Mouse (Mus musculus) brain, embryonic 14.5 days (tissue): ENCODE data around the gene Obscn.

Experiments
- CTCF ChIP-seq: fragments of 200-500 bp; IDR thresholded peaks from 2 replicates; pipeline ENCODE4 v1.5.1; 2012; ENCODE audit warnings: inconsistent platforms, mild to moderate bottlenecking, moderate library complexity, borderline replicate concordance; ENCODE audit not compliant: insufficient read depth, insufficient read length; ENCODE audit errors: extremely low read depth
- POLR2A ChIP-seq: fragments of 200-500 bp; IDR thresholded peaks from 2 replicates; pipeline ENCODE4 v1.6.1; 2012; ENCODE audit warnings: mild to moderate bottlenecking, inconsistent platforms, borderline replicate concordance; ENCODE audit not compliant: poor library complexity, insufficient read depth, insufficient read length, severe bottlenecking; ENCODE audit errors: extremely low read depth

GRCm38 (mm10) chr11:58974414-58974813 lies 161.8 kb downstream of the Obscn start:
- TF ChIP-seq POLR2A: no peak
- no peak for TF ChIP-seq CTCF
